Mouse (Mus musculus) stomach, embryonic 14.5 days (tissue): ENCODE results near the gene Prdx5. TPM values are rescaled to one million over a fixed set of nuclear protein-coding genes. Genes with fewer than 3 reads are reported as not detected.

Experiments
- ATAC-seq: fragments of 200-750 bp; cut with Nextera tagmentation; 2 replicates; pipeline ENCODE4 v1.8.0; 2017; ENCODE audit warnings: low read depth, moderate TSS enrichment; ENCODE audit not compliant: insufficient number of reproducible peaks, insufficient read depth, low FRiP score
- H3K27ac ChIP-seq: fragments of 300-500 bp; sonication (generic); 2 replicates; pipeline ENCODE4 v1.5.1; 2014; ENCODE audit warnings: mild to moderate bottlenecking, low read length, moderate library complexity, mixed read lengths
- H3K27me3 ChIP-seq: fragments of 300-500 bp; sonication (generic); 2 replicates; pipeline ENCODE4 v1.6.1; 2014; ENCODE audit warnings: low read length, control low read depth, mixed read lengths; ENCODE audit not compliant: control insufficient read depth, insufficient read depth
- H3K36me3 ChIP-seq: fragments of 300-500 bp; sonication (generic); 2 replicates; pipeline ENCODE4 v1.6.1; 2014; ENCODE audit warnings: mild to moderate bottlenecking, control low read depth, low read length, moderate library complexity, mixed read lengths; ENCODE audit not compliant: control insufficient read depth, insufficient read depth
- H3K4me1 ChIP-seq: fragments of 300-500 bp; sonication (generic); 2 replicates; pipeline ENCODE4 v1.6.1; 2014; ENCODE audit warnings: low read length, control low read depth, mixed read lengths; ENCODE audit not compliant: control insufficient read depth, insufficient read depth
- H3K4me2 ChIP-seq: fragments of 300-500 bp; sonication (generic); replicated peaks from 2 replicates; pipeline ENCODE4 v1.6.1; 2014; ENCODE audit warnings: low read depth, low read length, control low read depth
- H3K4me3 ChIP-seq: fragments of 300-500 bp; sonication (generic); 2 replicates; pipeline ENCODE4 v1.5.1; 2014; ENCODE audit warnings: low read depth, low read length, control low read depth
- H3K9ac ChIP-seq: fragments of 300-500 bp; sonication (generic); replicated peaks from 2 replicates; pipeline ENCODE4 v1.6.1; 2014; ENCODE audit warnings: low read depth, mild to moderate bottlenecking, control low read depth, low read length, moderate library complexity, mixed read lengths
- H3K9me3 ChIP-seq: fragments of 300-500 bp; sonication (generic); 2 replicates; pipeline ENCODE4 v1.6.1; 2016; ENCODE audit warnings: low read depth, low read length, control low read depth; ENCODE audit not compliant: control insufficient read depth
- WGBS: fragments of 180-500 bp; shearing (Covaris S2); extraction: QIAGEN DNeasy Blood & Tissue Kit; methylation state at CpG from one replicate; pipeline ENCODE4 v1.1.7; 2014; 5-methylcytosine and 5-hydroxymethylcytosine counted together
- polyA plus RNA-seq: library from polyadenylated mRNA; unstranded; fragments of >200 nt; fragmentation: Nextera tagmentation; extraction: Ambion mirVana; gene quantifications from 2 replicates; pipeline ENCODE4 v1.2.1, GENCODE M21; 2014

Prdx5 gene
- polyA plus RNA-seq, result 166 and 172 TPM in 2 replicates

- Histone ChIP-seq H3K9me3 (no peaks in the 10 kb centered on the region), H3K4me2 (peak within 1 kb of the TSS; percentile 88), H3K4me3 (peak within 1 kb of the TSS; percentile 57), H3K27ac (peak within 1 kb of the TSS; percentile 99), H3K36me3 (peaks cover 40% of the 10 kb centered on the region), H3K9ac (peak within 1 kb of the TSS; percentile 45), H3K4me1 (peaks cover 20% of the 10 kb centered on the region; the same call in 1 of the 2 replicates), H3K27me3 (no peaks in the 10 kb centered on the region)
- under 1% methylated on average over 65 of the region's 65 CpGs for WGBS
- peak; percentile 91 for ATAC-seq
Measured at GRCm38 (mm10) chr19:6909507-6910289, at the start of gene Prdx5, which contains the start of gene Trmt112. Prdx5 (minus strand) TSS chr19:6910106. Trmt112 (plus strand) TSS chr19:6909698.

GRCm38 (mm10) chr19:6956461-6956860 is 46.6 kb upstream of the Prdx5 start:
- Histone ChIP-seq H3K4me2 (no peak overlapping the region), H3K9ac (no peak overlapping the region), H3K9me3 (no peaks in the 10 kb centered on the region), H3K4me3 (no peak overlapping the region), H3K36me3 (peaks cover 69% of the 10 kb centered on the region), H3K27me3 (no peaks in the 10 kb centered on the region), H3K27ac (no peak overlapping the region), H3K4me1 (peaks cover 12% of the 10 kb centered on the region)
- 80% methylated on average over 10 of the region's 10 CpGs for WGBS
- ATAC-seq, result no peak

GRCm38 (mm10) chr19:6955424-6955823 is 45.5 kb upstream of the Prdx5 start:
- WGBS, result 68% methylated on average over 7 of the region's 7 CpGs
- no peaks in the 10 kb centered on the region for H3K27me3 ChIP-seq
- no peak for ATAC-seq
- H3K36me3 ChIP-seq, result peaks cover 65% of the 10 kb centered on the region
- peaks cover 12% of the 10 kb centered on the region for H3K4me1 ChIP-seq
- H3K9me3 ChIP-seq, result no peaks in the 10 kb centered on the region
- no peak overlapping the region for H3K9ac ChIP-seq
- no peak overlapping the region for H3K4me2 ChIP-seq
- no peak overlapping the region for H3K27ac ChIP-seq
- H3K4me3 ChIP-seq, result no peak overlapping the region

GRCm38 (mm10) chr19:6954046-6954445 is 44.1 kb upstream of the Prdx5 start:
- 48% methylated on average over 9 of the region's 9 CpGs for WGBS
- H3K27me3 ChIP-seq, result no peaks in the 10 kb centered on the region
- no peak overlapping the region for H3K9ac ChIP-seq
- H3K9me3 ChIP-seq, result no peaks in the 10 kb centered on the region
- no peak for ATAC-seq
- no peak overlapping the region for H3K27ac ChIP-seq
- H3K36me3 ChIP-seq, result peaks cover 53% of the 10 kb centered on the region
- no peak overlapping the region for H3K4me3 ChIP-seq
- H3K4me1 ChIP-seq, result peaks cover 20% of the 10 kb centered on the region
- H3K4me2 ChIP-seq, result no peak overlapping the region

- Histone ChIP-seq H3K27me3 (no peaks in the 10 kb centered on the region), H3K4me2 (peak overlapping the region; percentile 93), H3K27ac (peak overlapping the region; percentile 97), H3K4me1 (peaks cover 20% of the 10 kb centered on the region), H3K4me3 (no peak overlapping the region; the same call in 1 of the 2 replicates), H3K36me3 (peaks cover 39% of the 10 kb centered on the region), H3K9ac (no peak overlapping the region), H3K9me3 (no peaks in the 10 kb centered on the region)
- ATAC-seq, result peak; percentile 33
- 12% methylated on average over 3 of the region's 3 CpGs for WGBS
Measured at GRCm38 (mm10) chr19:6952712-6953037, 42.8 kb upstream of the Prdx5 start.

- peaks cover 35% of the 10 kb centered on the region for H3K36me3 ChIP-seq
- H3K4me1 ChIP-seq, result peaks cover 20% of the 10 kb centered on the region
- peak; percentile 30 for ATAC-seq
- H3K27me3 ChIP-seq, result no peaks in the 10 kb centered on the region
- H3K27ac ChIP-seq, result peak overlapping the region; percentile 97
- peak overlapping the region; percentile 57 for H3K4me3 ChIP-seq
- H3K9me3 ChIP-seq, result no peaks in the 10 kb centered on the region
- peak overlapping the region; percentile 61 for H3K9ac ChIP-seq
- H3K4me2 ChIP-seq, result peak overlapping the region; percentile 93
- 2% methylated on average over 31 of the region's 31 CpGs for WGBS
Measured at GRCm38 (mm10) chr19:6951994-6952711, 42.2 kb upstream of the Prdx5 start.

GRCm38 (mm10) chr19:6951381-6951968 is 41.6 kb upstream of the Prdx5 start:
- Histone ChIP-seq H3K36me3 (peaks cover 29% of the 10 kb centered on the region), H3K4me3 (peak overlapping the region; percentile 57), H3K27me3 (no peaks in the 10 kb centered on the region), H3K9me3 (no peaks in the 10 kb centered on the region), H3K27ac (peak overlapping the region; percentile 97), H3K9ac (peak overlapping the region; percentile 61), H3K4me1 (peaks cover 20% of the 10 kb centered on the region), H3K4me2 (peak overlapping the region; percentile 93)
- ATAC-seq, result peak; percentile 72
- WGBS, result 0% methylated on average over 35 of the region's 35 CpGs

- Histone ChIP-seq H3K9me3 (no peaks in the 10 kb centered on the region), H3K4me3 (peak overlapping the region; percentile 57), H3K36me3 (peaks cover 21% of the 10 kb centered on the region), H3K4me1 (peaks cover 20% of the 10 kb centered on the region), H3K27me3 (no peaks in the 10 kb centered on the region), H3K4me2 (peak overlapping the region; percentile 93), H3K27ac (peak overlapping the region; percentile 97), H3K9ac (peak overlapping the region; percentile 61)
- under 1% methylated on average over 28 of the region's 28 CpGs for WGBS
- ATAC-seq, result 0 out of 2 replicates have a peak, but pooled peaks have one; percentile 3
Measured at GRCm38 (mm10) chr19:6950613-6951153, 40.8 kb upstream of the Prdx5 start.
